Mouse (Mus musculus) forebrain, embryonic 13.5 days (tissue): ENCODE results near the gene Gm20828. TPM values are rescaled to one million over a fixed set of nuclear protein-coding genes. Genes with fewer than 3 reads are reported as not detected.
"Not testable (repeated sequence)": the region's sequence is repeated elsewhere in the genome, so short reads cannot be mapped to it uniquely, and the experiment has no call there.

Experiments
- ATAC-seq: fragments of 200-750 bp; cut with Nextera tagmentation; 2 replicates; pipeline ENCODE4 v1.8.0; 2017
- H3K27ac ChIP-seq: fragments of 300-500 bp; sonication (generic); 2 replicates; pipeline ENCODE4 v1.5.1; 2015; ENCODE audit warnings: inconsistent platforms, mild to moderate bottlenecking, moderate library complexity
- H3K27me3 ChIP-seq: fragments of 300-500 bp; sonication (generic); 2 replicates; pipeline ENCODE4 v1.6.1; 2015; ENCODE audit warnings: mild to moderate bottlenecking, inconsistent platforms
- H3K36me3 ChIP-seq: fragments of 300-500 bp; sonication (generic); 2 replicates; pipeline ENCODE4 v1.6.1; 2015; ENCODE audit warnings: mild to moderate bottlenecking, inconsistent platforms; ENCODE audit not compliant: poor library complexity, severe bottlenecking
- H3K4me1 ChIP-seq: fragments of 300-500 bp; sonication (generic); 2 replicates; pipeline ENCODE4 v1.6.1; 2015; ENCODE audit warnings: inconsistent platforms
- H3K4me2 ChIP-seq: fragments of 300-500 bp; sonication (generic); 2 replicates; pipeline ENCODE4 v1.6.1; 2015; ENCODE audit warnings: inconsistent platforms, mild to moderate bottlenecking, moderate library complexity
- H3K4me3 ChIP-seq: fragments of 300-500 bp; sonication (generic); 2 replicates; pipeline ENCODE4 v1.5.1; 2015; ENCODE audit warnings: mild to moderate bottlenecking, inconsistent platforms
- H3K9ac ChIP-seq: fragments of 300-500 bp; sonication (generic); 2 replicates; pipeline ENCODE4 v1.6.1; 2015; ENCODE audit warnings: mild to moderate bottlenecking, inconsistent platforms
- H3K9me3 ChIP-seq: fragments of 300-500 bp; sonication (generic); replicated peaks from 2 replicates; pipeline ENCODE4 v1.6.1; 2016; ENCODE audit warnings: inconsistent platforms
- WGBS: fragments of 180-500 bp; shearing (Covaris S2); methylation state at CpG from one replicate; pipeline ENCODE4 v1.1.7; 2015; 5-methylcytosine and 5-hydroxymethylcytosine counted together
- polyA plus RNA-seq: library from polyadenylated mRNA; unstranded; fragments of >200 nt; fragmentation: Nextera tagmentation; extraction: Ambion mirVana; gene quantifications from 2 replicates; pipeline ENCODE4 v1.2.1, GENCODE M21; 2015

The Gm20828 gene
- polyA plus RNA-seq = not detected in 2 replicates

DNA sequence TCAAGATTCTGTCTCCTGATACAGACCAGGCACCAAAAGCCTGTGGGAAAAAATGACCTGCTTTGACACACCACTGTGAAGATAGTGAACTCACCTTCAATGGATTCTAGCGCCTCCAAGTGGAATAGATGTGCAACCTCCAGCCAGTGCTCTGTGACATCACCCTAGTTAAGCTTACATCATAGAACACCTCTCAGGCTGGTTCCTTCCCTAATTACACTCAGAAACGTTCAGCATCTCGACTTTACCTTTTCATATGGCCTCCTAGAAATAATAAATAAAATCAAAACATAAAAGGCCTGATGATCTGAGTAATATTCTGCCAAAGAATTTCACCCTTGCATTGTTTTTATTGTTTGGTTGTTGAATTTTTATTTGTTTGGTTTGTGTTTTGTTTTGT lies at the start of gene Gm20828:
TSS of gene Gm20828 (minus strand) at position 101 of the 400 bp plus-strand sequence.
- not testable (repeated sequence) for H3K4me3 ChIP-seq, H3K9me3 ChIP-seq, H3K27me3 ChIP-seq, H3K9ac ChIP-seq, H3K36me3 ChIP-seq, ATAC-seq, H3K4me1 ChIP-seq, H3K27ac ChIP-seq, H3K4me2 ChIP-seq
- no CpG with 5 or more reads among the region's 3 CpGs for WGBS
